Mouse (Mus musculus): Measurements from ENCODE around the gene Trpv1. TPM values are rescaled to one million over a fixed set of nuclear protein-coding genes. Genes with fewer than 3 reads are reported as not detected.

Trpv1 gene
- total RNA-seq (2021): 0.46 TPM in 1 of 2 replicates, not detected in the other
- long read RNA-seq, partial matches to known transcripts: 0 of 1 reads
- long read RNA-seq, other reads (novel, unspliced or antisense): 0 of 1 reads

GRCm38 (mm10) chr11:73233992-73234391, at the start of gene Trpv1:
Trpv1 (plus strand) TSS chr11:73234292.
- DNase-seq: no peak

DNA sequence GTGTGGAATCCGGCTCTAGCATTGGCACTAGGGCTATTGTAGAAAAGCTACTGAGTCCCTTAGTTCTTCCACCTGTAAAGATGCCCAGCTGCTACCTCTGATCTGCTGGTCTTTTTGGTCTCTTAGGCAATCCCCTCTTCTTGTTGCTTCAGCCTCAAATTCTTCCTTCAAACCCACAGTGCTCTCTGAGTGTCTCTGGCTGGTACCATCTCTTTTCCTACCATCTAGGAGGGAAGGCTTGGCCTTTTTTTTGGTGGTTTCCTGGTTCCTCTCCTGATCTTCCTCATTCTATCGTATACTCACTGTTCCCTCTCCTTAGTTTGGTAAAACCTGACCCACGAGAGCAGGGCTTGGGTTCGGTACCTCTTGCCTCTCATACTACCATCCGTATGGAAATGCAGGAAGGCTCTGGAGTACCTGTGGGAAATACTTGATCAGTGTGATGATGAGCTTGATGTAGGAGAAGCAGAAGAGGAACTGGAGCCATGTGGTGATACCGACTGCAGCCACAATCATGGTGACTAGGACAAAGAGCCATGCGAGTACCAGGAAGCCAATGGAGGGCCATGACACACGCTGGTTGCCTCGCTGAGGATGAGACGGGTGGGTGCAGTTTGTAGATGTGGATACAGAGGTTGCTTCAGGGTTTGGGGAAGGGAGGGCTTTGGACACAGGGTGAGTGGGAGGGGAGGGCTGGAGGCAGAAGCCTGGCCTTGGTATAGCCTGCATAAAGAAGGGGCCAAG, 48.0 kb upstream of the Trpv1 start:
- no peak for DNase-seq

DNA sequence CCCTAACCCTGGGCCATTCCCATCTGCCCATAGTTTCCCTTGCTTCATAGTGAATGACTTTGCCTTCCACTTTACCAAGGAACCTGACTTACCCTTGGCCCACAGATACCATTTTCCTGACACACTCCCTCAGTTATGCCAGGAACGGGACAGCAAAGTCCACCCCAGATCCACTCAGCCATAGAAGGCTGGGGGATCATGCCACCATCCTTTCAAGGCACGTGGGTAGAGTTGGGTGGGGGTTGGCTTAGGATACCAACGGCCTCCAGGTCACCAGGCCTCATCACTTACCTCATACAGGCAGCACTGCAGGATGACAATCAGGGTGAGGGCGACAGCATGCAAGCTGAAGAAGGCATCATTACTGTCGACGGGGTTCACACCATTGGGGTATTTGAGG, 46.9 kb upstream of the Trpv1 start:
- DNase-seq: no peak

DNA sequence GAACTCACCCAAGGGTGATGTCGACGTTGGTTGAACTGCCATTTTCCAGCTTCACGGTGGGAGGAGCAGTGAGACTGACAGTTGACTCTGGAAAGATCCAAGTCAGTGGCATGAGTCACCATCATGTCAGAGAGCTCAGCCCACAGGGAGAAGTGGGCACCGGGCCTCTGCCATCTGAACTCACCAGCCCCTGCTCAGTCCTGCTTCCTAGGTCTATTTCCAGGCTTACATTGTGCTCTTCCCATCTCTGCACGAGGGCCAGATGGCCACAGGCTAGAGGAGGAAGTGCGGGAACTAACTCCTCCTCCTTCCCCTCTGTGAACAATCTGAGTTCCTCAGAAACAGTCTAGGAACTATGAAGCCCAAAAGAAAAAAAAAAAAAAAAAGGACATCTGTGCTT, 41.0 kb upstream of the Trpv1 start:
- DNase-seq: peak; percentile 20

GRCm38 (mm10) chr11:73194444-73194843, 39.6 kb upstream of the Trpv1 start:
- no peak for DNase-seq

GRCm38 (mm10) chr11:73198190-73198589, 35.9 kb upstream of the Trpv1 start:
- DNase-seq: no peak

DNA sequence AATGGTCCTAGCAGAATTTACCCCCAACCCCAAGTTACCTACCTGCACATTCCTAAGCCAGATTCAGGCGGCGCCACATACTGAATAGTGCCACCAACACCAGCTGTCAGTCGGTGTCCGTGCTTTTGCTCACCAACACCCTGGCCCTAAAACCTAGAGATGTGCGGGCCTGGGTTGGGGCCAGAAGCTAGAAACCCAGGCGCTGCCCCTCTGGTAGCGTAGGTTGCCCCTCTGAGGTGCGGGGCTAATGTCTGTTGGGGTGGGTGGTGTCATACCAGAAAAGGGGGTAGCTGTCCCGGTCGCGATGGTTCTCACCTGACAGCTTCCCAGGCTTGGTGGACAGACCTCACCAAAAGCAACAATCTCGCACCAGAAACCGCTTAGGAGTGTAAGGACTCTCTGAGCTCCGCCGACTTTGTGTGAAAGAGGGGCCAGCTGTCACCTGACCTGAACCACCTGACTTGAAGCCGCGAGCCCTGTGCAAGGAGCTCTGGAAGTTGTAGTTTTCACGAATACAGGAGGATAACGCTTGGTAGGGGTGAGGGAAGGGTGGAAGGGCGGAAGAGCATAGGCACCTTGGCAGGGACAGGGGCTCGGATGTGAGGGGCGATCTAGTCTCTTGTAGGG, 35.4 kb upstream of the Trpv1 start, which contains the start of gene Ctns:
Gene Ctns, minus strand, starts transcription at position 440 of the 627 bp plus-strand sequence.
- peak; percentile 69 for DNase-seq

- peak; percentile 89 for DNase-seq
These were observed 34.8 kb upstream of the Trpv1 start, which contains the start of gene Shpk for GRCm38 (mm10) chr11:73199230-73199712. Shpk (plus strand) TSS chr11:73199460.

DNA sequence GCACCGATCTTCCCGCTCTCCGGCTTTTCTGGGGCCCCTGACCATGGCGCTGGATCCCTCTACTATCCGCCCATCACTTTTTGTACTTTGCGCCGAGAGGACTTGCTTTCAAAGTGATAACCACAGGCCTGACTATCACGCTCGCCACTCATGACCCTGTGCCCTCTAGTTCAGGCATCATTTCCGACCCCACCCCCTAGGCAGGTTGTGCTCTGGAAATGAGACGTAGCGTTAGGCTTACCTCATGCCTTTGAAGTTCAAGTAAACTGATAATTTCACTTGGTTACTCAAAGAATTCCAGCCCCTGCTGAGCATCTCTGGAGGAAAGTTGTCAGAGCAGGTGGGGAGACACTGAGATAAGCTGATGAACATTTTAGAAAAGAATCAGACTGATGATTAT, 34.2 kb upstream of the Trpv1 start:
- no peak for DNase-seq

DNA sequence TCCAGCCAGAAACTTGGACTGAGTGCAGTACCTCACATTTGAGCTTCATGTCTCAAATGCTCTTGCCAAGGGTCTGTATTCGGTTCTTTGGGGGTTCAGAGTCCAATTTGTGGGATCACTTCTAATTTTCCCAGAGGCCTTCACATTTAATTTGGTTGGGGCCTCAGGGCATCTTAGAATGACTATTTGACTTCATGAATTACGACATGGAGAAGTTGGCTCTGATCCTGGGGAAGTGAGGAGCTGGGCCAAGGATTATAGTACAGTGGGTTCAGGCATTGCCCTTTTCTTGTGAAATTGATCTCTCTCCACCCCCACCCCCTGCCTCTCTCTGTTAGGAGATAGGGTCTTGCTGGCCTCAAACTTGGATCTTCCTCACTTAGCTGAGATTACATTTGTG, 33.1 kb upstream of the Trpv1 start:
- DNase-seq: no peak

DNA sequence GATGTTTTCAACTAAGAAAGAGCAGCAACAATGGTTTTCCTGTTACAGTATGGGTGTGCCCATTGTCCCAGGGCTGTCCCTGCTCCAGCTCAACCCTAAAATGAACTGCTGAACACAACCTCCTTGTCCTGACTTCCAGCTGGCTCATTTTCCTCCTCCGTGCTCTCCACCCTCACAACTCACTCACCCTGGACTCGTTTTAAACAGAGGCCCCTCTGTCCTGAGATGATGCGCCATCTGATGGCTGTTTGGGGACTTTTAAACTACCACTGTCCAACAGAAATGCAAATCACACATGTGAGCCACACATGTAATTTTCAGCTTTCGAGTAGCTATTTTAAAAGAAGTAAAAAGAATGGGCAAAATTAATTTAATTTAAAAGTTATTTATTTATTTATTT, 32.5 kb upstream of the Trpv1 start:
- no peak for DNase-seq

DNA sequence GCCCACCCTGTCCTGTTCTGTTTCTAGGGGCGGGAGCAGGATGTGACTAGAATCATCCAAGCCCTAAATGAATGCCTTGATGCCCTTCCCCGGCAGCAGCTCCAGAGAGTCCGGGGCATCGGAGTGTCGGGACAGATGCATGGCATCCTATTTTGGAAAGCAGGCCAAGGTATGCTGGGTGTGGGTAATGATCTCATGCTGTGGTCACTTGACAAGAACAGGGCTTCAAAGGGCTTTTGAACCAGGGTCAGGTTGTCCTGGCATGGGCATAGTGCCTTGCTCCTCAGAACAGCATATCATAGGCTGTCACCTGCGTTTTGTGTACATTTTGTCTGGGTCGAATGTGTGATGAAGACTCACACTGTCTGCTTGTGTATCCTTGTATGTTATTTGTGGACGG, 30.2 kb upstream of the Trpv1 start:
- no peak for DNase-seq

GRCm38 (mm10) chr11:73205194-73205593, 28.9 kb upstream of the Trpv1 start:
- no peak for DNase-seq

DNA sequence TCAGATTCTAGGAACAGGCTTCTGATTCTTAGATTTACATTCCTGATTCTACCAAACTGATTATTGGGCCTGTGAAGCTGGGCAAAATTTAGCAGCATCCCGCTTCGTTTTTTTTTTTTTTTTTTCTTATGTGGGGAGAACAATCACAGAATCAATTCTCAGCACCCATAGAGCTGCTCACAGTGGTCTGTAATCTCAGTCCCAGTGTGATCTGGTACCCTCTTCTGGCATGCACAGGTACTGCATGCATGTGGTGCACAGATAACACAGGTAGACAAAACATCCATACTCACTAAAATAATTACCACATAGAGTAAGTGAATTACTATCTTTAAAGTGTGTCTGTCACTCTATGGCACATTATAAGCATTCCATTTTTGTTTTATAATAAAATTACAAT, 26.5 kb upstream of the Trpv1 start:
- no peak for DNase-seq

DNA sequence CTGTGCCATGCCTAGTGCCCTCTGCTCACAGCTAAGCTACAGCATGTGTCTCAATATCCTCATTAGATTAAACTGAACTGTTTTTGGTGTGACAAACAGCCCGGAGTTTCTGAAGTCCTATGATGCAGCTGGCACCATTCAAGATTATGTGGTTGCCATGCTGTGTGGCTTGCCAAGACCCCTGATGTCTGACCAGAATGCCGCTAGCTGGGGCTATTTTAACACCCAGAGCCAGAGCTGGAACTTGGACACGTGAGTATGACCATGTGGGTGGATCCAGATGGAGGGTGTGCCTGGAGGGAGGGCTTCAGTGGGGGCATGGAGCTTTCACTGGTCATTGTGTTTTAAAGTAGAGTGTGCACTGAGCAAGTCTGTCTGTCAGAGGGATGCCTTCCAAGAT, 20.1 kb upstream of the Trpv1 start:
- no peak for DNase-seq

DNA sequence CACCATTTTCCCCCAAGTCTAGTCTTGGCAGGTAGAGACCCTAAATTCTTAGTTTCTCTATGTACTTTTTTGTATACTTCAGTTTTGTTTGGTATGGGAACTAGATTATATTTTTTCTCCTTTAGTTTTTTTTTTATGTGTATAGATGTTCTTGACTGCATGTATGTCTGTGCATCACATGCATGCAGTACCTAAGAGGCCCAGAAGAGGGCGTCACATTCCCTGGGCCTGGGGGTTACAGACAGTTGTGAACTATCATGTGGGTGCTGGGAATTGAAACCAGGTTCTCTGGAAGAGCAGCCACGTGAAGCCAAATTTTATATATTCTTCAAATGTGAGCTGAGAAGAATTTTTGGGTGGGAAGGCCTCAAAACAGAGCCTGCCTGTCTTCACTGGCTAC, 14.4 kb upstream of the Trpv1 start:
- no peak for DNase-seq

- no peak for DNase-seq
These were observed 13.4 kb upstream of the Trpv1 start for GRCm38 (mm10) chr11:73220651-73221050.

GRCm38 (mm10) chr11:73222846-73223245, 11.2 kb upstream of the Trpv1 start:
- no peak for DNase-seq

GRCm38 (mm10) chr11:73223966-73224365, 10.1 kb upstream of the Trpv1 start:
- DNase-seq: peak; percentile 18

DNA sequence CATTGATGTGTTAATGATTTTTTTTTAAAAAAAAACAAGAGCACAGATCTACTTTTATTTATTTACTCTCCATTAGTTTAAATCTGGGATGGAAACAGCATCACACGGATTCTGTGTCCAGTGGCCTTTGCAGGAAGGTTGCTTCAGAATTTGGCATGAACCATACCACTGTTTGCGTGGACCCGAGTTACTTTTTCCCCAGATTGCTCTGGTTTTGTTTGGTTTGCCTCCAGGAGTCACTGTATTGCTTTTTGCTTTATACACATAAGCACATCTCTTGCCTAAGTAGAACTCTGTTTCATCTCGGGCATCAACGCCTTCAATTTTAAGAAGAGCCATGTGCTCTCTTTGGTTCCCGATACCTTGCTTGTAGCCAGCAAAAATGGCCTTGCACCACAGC, 8.2 kb upstream of the Trpv1 start:
- DNase-seq: no peak

DNA sequence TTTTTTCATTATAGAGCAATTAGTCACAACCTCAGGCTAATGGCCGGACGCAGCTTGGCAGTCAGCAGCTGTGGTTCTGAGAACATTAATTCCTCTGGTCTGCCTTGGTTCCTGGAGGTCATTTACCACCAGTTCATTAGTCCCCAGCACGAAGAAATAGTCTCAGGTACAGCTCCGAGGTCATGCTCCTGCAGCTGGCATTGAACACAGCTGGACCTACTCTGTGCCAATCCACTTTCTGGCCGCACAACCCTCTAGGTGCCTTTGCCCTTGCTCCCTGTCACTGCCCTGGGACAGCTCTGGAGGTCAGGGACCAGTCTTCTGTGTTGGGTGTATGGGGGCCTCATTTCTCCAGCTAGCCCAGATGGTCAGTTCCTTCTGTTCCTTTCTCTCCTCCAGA, 5.2 kb upstream of the Trpv1 start:
- DNase-seq: no peak

DNA sequence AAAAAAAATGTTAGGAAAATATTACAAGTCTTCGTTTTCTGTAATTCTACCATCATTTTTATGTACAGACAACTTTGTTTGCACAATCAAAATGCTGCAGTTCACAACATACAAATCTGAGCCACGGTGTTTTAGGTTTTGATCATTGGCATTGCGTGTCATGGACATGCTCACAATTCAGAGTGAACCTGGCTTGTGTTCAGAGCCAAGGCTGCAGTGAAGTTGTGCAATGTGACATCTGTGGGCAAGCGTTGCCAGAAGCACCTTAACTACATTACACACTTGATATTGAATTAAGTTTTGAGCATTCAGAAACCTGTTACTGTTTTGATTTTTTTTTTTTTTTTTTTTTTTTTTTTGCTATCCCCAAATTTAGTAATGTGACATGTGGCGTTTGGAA, 4.0 kb upstream of the Trpv1 start:
- DNase-seq: no peak

DNA sequence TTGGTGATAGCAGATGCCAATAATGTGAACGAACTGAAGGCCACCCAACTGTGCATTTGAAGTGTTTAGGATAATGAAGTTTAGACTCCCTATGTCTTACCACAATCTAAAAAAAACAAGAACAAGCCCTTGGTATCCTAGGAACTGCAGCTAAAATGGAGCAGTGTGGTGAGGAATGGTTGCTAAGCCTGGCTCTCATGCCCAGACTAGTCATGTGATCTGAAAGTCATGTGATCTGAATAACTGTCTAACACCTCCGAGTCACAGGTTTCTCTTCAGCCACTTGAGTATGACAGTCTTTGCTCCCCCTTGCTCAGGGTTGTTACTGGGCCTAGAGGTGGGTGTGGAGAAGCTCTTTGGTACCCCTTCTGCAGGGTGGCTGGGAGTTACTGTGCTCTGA, 1.6 kb upstream of the Trpv1 start:
- no peak for DNase-seq

All from adrenal gland, postnatal 25 days (tissue).